Mouse (Mus musculus) kidney, adult 10 weeks (tissue): ENCODE results near the gene Nhlrc1. TPM values are rescaled to one million over a fixed set of nuclear protein-coding genes. Genes with fewer than 3 reads are reported as not detected.

Source experiments
- polyA plus RNA-seq: library from polyadenylated mRNA; stranded (reverse); fragments of 350-450 nt; fragmentation: Illumina TruSeq; extraction: RNeasy Lipid Tissue Mini Kit (QIAGEN cat#74804); gene quantifications from one replicate; pipeline ENCODE4 v1.2.3, GENCODE M21; 2014; ENCODE audit warnings: low read depth, low replicate concordance

Nhlrc1 gene
- 5.5 TPM for polyA plus RNA-seq

DNA sequence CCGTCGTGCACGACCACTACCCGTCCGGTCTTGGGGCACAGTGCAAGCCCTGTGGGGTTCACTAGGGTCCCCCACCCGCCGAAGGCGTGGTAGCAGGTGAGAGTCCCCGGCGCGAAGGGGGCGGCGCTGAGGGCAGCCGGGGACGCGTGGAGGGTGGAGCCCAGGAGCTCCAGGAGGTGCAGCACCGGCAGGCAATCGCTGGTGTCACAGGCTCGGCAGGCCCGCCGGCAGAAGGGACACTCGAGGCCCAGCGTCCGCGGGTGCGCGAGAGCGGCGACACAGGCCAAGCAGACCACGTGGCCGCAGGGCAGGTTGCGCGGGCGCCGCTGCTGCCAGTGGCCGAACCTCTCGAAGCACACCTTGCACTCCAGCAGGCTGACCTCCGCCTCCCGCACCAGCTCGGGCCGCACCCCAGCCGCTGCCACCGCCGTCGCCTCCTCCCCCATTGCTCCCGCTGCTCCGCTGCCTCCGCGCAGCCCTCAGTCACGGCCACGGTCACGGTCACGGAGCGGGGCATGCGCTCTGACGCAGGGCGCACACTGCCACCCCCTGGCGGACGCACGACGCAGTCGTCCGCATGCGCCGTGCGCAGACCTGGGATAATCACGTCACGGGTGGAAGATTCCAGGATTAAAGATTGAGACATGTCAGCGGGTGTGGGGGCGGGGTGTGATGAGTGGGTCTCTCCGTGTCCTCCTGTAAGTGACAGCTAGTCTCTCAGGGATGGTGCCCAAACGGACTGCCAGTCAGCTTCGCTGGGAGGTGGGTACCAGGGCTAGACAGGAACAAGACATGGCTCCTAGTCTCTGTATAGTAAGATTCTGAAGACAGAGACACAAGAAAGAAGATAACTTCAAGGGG is at the start of gene Nhlrc1:
Nhlrc1 (minus strand) TSS at position 517 of the 861 bp plus-strand sequence.

DNA sequence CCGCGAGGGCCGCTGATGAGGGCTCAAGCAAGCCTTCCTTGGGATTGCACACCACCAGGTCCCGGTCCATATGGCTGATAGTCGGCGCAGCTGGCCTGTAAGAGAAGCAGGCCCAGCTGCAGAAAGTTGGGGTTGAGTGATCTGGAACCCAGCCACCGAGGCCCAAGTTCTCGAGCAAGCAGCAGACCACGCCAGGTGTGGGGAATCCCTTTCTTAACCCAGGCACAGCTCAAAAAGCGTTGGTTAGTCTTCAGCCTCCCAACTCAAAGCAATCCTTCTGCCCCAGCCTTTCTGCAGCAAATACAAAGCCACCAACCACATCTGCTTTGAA is 29.9 kb upstream of the Nhlrc1 start, which contains the start of gene Tpmt:
Tpmt (minus strand) TSS at position 121 of the 331 bp plus-strand sequence.

DNA sequence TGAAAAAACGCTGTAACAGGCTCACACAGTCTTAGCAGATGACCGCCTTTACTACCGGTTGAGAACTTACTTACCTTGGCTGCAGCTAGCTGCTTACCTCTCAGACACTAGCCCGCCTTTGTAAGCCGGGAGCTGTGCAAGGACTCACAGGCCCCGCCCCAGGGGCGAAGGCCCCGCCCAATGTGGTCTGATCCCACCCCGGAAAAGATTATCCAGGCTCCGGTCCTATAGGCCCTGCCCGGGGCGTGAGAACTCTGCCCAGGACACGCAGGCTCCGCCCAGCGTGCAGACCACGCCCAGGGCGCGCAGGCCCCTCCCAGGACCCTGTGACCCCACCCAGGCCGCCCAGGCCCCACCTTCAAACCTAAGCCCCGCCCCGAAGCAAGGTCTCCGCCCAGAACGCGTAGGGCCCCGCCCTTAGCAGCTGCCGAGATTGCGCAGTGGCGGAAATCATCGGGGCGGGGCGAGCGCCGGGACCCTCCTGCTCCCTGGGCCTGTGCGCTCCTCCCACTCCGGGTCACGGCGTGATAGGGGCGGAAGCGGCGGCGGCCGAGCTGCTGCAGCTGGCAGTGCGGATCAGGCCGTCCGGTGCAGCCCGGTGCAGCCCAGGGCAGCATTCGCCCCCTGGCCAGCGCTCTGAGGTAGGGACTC is 28.5 kb upstream of the Nhlrc1 start, which contains the start of gene Kdm1b:
Kdm1b (plus strand) TSS at position 470 of the 651 bp plus-strand sequence.

Other genes with a start within 250 kb of the Nhlrc1 start
- 8.8 TPM for gene Kif13a, start 85.0 kb downstream of the Nhlrc1 start, polyA plus RNA-seq
- 99.0 TPM for gene Kdm1b, start 28.6 kb upstream of the Nhlrc1 start, polyA plus RNA-seq
- 238 TPM for gene Tpmt, start 29.9 kb upstream of the Nhlrc1 start, polyA plus RNA-seq
- gene Dek, start 91.4 kb upstream of the Nhlrc1 start, polyA plus RNA-seq = 273 TPM
- 2.5 TPM for gene Rnf144b, start 107.8 kb upstream of the Nhlrc1 start, polyA plus RNA-seq